Mouse (Mus musculus) adrenal gland (tissue): ENCODE results near the gene Mok.

Source experiments
- intact Hi-C: fragments of 180-260 bp; cut with DNase I; formaldehyde crosslinking; loops from one replicate; pipeline ENCODE4 v1.15.1; 2025

The Mok gene

DNA sequence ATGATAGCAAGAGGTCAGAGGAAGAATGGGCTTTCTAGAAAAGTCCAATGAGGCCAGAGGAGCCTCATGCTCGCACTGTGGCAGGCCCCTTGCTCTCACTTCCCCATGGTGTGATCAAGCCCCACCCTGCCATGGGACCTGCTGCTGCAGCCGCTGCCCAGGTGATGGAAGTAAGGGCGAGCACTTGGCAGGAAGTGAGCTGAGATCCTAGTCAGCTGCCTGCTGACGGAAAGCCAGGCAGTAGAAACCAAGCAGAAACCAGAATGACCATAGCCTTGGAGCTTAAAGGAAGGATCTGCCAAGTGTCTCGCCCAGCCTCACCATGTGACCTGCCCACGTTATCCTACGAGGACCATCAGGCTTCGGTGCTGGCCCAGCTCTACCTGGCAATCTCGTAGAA, 27.6 kb downstream of the Mok start:
- intact Hi-C loops, result no loop called here

GRCm38 (mm10) chr12:110808848-110809247, 31.9 kb downstream of the Mok start:
- intact Hi-C loops, result no loop called here

GRCm38 (mm10) chr12:110808430-110808829, 32.3 kb downstream of the Mok start:
- intact Hi-C loops, result no loop called here

- intact Hi-C loops, result no loop called here
Measured at GRCm38 (mm10) chr12:110806301-110806970, 34.3 kb downstream of the Mok start.

GRCm38 (mm10) chr12:110804261-110804660, 36.5 kb downstream of the Mok start:
- intact Hi-C loops, result no loop called here

DNA sequence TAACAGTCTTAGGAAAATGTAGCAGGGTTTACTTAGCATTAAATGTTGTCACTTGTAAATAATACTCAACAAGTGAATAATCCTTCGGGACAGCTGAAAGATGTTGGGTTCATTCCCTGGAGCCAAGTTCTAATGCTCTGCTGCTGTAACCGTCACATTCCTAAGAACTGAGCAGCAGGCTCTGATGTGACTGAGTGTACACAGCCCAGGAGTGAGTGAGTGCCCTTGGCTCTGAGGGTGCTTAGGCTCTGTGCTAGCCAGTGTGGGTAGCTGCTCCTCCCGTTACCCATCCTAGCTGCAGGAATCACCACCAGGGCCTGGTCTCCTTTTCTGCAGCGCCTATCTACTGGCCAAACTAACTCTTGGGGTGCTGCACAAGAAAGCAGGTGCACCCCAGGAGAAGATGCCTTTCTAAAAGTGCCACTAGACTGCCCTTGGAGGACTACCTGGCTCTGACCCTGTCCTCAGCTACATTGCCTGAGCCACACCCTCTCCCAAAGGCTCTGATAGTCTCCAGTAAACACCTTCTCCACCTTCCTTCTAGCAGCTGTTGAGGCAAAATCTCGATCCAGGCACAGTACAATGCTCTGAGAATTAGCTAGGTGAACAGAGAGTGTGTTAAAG, 38.0 kb downstream of the Mok start:
- intact Hi-C loops, result no loop called here

- intact Hi-C loops, result no loop called here
Measured at GRCm38 (mm10) chr12:110801876-110802464, 38.8 kb downstream of the Mok start.

- intact Hi-C loops, result no loop called here
Measured at GRCm38 (mm10) chr12:110799226-110799625, 41.5 kb downstream of the Mok start.

DNA sequence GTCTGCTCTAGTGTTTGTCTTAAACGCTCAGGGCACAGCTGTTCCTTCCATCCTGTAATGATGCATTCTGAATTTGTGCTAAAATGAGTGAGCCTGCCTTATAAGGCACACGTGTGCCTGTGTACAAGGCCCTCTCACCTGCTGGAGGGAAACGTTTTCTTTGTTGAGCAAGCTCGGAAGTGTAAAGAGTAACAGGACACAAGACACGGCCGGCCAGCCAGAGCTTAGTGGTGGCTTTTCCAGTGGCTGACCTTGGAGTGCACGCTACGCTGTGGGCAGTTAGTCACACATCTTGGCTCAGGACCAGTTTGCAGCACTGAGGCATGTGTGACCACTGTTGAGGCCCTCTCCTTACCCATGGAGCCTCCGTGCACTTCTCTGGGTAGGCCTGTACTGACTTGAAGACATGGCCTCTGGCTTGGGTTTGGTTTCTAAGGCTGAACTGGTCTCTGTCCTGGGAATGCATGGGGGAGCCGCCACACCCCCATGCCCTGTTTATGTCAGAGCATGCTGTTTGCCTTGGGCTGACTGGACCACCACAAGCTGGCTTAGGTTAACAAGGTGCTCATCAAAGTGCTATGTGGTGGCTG, 42.8 kb downstream of the Mok start:
- intact Hi-C loops, result no loop called here

DNA sequence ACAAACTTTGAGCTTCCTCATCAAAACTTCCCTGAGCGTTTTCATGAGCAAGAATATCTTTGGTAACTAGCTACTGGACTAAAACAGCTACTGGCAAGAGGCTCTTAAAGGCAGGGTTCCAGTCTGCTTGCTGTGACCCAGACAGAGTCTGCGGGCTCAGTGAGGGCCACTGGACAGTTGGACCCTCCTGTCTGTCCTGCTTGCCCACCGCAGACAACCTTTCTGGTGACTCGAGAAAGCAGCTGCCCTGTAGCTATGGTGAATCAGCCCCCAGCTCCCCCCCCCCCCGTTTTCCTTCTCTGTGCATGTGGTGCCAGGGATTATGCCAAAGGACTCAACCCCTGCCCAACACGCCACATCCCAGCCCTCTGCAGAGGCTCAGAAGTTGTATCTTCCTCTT, 43.5 kb downstream of the Mok start:
- intact Hi-C loops, result no loop called here

DNA sequence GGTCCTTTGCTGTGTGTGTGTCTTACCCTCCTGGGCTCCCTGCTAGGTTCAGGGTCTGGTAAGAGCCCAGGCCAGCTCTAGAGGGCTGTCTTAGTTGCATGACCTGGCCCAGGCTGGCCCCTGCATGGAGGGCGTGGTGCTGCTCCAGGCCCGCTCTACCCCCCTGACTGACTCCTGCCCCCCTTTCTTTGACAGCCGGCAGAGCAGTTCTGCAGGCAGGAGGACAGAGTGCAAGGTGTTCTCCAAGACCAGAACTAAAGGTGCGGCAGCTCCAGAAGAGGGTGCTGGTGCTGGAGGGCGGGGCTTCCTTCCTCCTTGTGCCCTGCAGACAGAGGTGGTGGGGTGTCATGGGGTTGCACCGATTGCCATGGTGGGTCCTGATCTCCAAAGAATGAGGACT, 44.0 kb downstream of the Mok start:
- intact Hi-C loops, result no loop called here

DNA sequence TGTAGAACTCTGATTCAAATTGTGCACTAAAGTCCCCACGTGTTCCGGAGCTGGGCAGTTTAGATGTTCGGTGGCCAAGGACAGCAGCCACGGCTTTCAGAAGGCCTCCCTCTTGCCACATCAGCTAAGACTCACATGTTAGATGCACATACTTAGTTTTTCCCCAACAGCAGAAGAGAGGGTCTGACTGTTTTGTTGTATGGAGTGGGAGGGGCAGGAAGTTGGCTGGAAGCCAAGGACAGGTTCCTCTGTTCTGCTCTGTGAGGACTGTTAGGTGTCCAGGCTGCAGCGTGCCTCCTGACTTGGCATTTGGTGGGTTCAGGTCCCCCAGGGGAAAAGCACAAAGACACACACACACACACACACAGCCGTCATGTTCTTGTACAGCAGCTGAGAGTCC, 45.7 kb downstream of the Mok start:
- intact Hi-C loops, result no loop called here

GRCm38 (mm10) chr12:110791026-110791425, 49.7 kb downstream of the Mok start:
- intact Hi-C loops, result no loop called here

- intact Hi-C loops, result no loop called here
Measured at GRCm38 (mm10) chr12:110790580-110790979, 50.2 kb downstream of the Mok start.

- intact Hi-C loops, result no loop called here
Measured at GRCm38 (mm10) chr12:110786243-110786642, 54.5 kb downstream of the Mok start.

GRCm38 (mm10) chr12:110784211-110784610, 56.5 kb downstream of the Mok start:
- intact Hi-C loops, result no loop called here

DNA sequence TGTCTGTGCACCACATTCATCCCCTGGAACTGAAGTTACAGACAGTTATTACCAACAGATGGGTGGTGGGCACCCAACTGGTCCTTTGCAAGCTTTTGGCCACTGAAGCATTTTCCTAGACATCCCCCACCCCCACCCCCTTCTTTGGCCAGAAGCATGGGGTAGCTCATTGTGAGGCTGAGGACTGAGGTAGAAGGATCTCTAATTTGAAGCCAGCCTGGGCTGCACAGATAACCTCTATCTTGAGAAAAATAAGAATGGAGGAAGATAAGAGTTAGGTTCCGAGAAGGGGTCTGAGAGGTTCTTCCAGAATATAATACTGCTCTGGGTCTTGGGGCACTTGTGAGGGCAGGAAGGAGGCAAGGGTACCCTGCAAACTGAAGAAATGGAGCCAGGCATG, 58.5 kb downstream of the Mok start:
- intact Hi-C loops, result no loop called here

DNA sequence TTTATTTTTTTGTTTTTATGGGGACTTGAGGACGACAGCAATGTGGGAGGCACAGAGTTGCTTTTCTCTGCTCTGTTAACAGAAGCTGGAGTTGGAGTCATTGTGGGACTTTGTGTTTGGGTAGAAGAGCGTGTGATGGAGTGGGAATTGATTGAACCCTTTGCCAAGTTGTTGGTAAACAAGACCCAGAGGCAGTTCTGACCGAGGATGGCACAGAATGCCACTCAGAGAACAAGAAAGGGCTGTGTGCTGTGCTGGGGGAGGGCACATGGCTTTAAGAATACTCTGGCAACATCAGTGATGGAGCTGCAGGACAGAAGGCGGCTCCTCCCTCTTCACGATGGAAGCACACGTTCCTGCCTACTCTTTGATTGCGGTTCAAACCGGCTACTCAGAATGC, 59.6 kb downstream of the Mok start:
- intact Hi-C loops, result no loop called here

DNA sequence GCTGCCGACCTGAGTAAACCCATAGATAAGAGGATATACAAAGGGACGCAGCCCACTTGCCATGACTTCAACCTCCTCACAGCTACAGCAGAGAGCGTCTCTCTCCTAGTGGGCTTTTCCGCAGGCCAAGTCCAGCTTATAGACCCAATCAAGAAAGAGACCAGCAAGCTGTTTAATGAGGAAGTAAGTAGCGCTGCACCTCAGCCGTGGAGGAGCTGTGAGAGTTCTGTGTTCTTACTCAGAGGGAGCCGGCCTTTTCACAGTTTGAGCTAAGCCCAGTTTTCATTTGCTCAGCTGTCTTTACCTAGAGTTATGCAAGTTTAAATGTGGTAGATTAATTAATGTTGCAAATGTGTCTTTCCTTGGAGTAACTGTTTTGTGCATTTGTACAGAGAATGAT, 61.4 kb downstream of the Mok start:
- intact Hi-C loops, result no loop called here

DNA sequence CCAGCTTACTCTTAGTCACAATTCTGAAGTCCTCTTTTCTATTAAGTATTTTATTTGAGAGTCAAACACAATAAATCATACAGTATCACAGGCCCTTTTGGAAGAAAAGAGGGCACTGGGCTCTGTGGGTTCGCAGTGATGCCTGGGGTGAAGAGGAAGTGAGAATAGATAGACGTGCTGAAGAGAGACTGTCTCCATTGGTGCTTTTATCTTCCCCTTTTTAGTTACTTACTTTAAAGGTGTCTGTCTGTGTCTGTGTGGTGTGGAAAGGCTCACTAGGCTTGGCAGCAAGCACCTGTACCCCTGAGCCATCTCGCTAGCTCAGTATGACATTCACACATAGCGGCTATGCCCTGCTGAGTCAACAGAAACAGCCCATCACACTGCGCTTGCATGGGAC, 62.9 kb downstream of the Mok start:
- intact Hi-C loops, result no loop called here

- intact Hi-C loops, result no loop called here
Measured at GRCm38 (mm10) chr12:110775628-110776426, 64.9 kb downstream of the Mok start.

GRCm38 (mm10) chr12:110771961-110772360, 68.8 kb downstream of the Mok start:
- intact Hi-C loops, result loop anchor here (5.0 kb wide), 1 partner anchor 35 kb away; the partner anchor contains the start of gene Wdr20
